Mouse (Mus musculus) gastrocnemius, postnatal 36 days (tissue): Measurements from ENCODE around the gene Rinl. TPM values are rescaled to one million over a fixed set of nuclear protein-coding genes. Genes with fewer than 3 reads are reported as not detected.

Experiments used
- DNase-seq, 2 experiments: peaks; one replicate each; pipeline ENCODE4 v3.0.0; 2022
- intact Hi-C: fragments of 180-260 bp; cut with DNase I; formaldehyde crosslinking; loops from one replicate; pipeline ENCODE4 v1.15.1; 2025
- total RNA-seq, 2 experiments: library from RNA; stranded (reverse); gene quantifications; 2 replicates each; pipeline ENCODE4 v1.2.3; 2021

The Rinl gene
- total RNA-seq, 2 experiments from 2014 or later: 1.1 TPM

GRCm38 (mm10) chr7:28780067-28780658 lies 8.6 kb upstream of the Rinl start:
- intact Hi-C loops: no loop called here
- peak; percentile 81 to 88 for DNase-seq

- DNase-seq: no peak
- intact Hi-C loops: no loop called here
Observed at GRCm38 (mm10) chr7:28780857-28781256, 7.9 kb upstream of the Rinl start.

GRCm38 (mm10) chr7:28781261-28781663 lies 7.5 kb upstream of the Rinl start:
- DNase-seq: no peak
- intact Hi-C loops: no loop called here

GRCm38 (mm10) chr7:28785161-28785560 lies 3.6 kb upstream of the Rinl start:
- intact Hi-C loops: no loop called here
- no peak for DNase-seq

- DNase-seq: no peak
- intact Hi-C loops: no loop called here
Observed at GRCm38 (mm10) chr7:28787884-28788283, 885 bp upstream of the Rinl start.

- intact Hi-C loops: no loop called here
- DNase-seq: no peak
Observed at GRCm38 (mm10) chr7:28789235-28789634, 466 bp downstream of the Rinl start.

GRCm38 (mm10) chr7:28790066-28790806 lies 1.5 kb downstream of the Rinl start:
- intact Hi-C loops: no loop called here

GRCm38 (mm10) chr7:28791706-28792105 lies 2.9 kb downstream of the Rinl start:
- no peak for DNase-seq
- intact Hi-C loops: no loop called here

More at GRCm38 (mm10) chr7:28790066-28790806, 1.5 kb downstream of the Rinl start:
- no peak for DNase-seq

- intact Hi-C loops: no loop called here
Observed at GRCm38 (mm10) chr7:28792391-28793185, 3.8 kb downstream of the Rinl start.

GRCm38 (mm10) chr7:28793834-28794233 lies 5.1 kb downstream of the Rinl start:
- DNase-seq: no peak
- intact Hi-C loops: no loop called here

More at GRCm38 (mm10) chr7:28792391-28793185, 3.8 kb downstream of the Rinl start:
- no peak for DNase-seq

- intact Hi-C loops: no loop called here
Observed at GRCm38 (mm10) chr7:28794496-28794895, 5.7 kb downstream of the Rinl start.

GRCm38 (mm10) chr7:28795832-28796231 lies 7.1 kb downstream of the Rinl start:
- no peak for DNase-seq
- intact Hi-C loops: loop anchor here (2.0 to 5.0 kb wide), 2 partner anchors 71 to 176 kb away; no protein-coding TSS in a partner anchor

More at GRCm38 (mm10) chr7:28794496-28794895, 5.7 kb downstream of the Rinl start:
- DNase-seq: no peak

- peak; percentile 79 to 81 for DNase-seq
- intact Hi-C loops: loop anchor here (2.0 to 5.0 kb wide), 2 partner anchors 70 to 176 kb away; no protein-coding TSS in a partner anchor
Observed at GRCm38 (mm10) chr7:28796562-28796975, 7.8 kb downstream of the Rinl start.

- DNase-seq: no peak
- intact Hi-C loops: loop anchor here (5.0 kb wide), 1 partner anchor 172 kb away; no protein-coding TSS in a partner anchor
Observed at GRCm38 (mm10) chr7:28799994-28800393, 11.2 kb downstream of the Rinl start.

GRCm38 (mm10) chr7:28801451-28801850 lies 12.7 kb downstream of the Rinl start:
- DNase-seq: no peak
- intact Hi-C loops: no loop called here

- DNase-seq: peak in 1 of 2 experiments; percentile 23
- intact Hi-C loops: no loop called here
Observed at GRCm38 (mm10) chr7:28801901-28802670, 13.3 kb downstream of the Rinl start.

- DNase-seq: no peak
- intact Hi-C loops: loop anchor here (1.0 kb wide), 1 partner anchor 33 kb away; no protein-coding TSS in a partner anchor
Observed at GRCm38 (mm10) chr7:28802846-28803588, 14.2 kb downstream of the Rinl start.

GRCm38 (mm10) chr7:28803756-28804155 lies 15.0 kb downstream of the Rinl start:
- DNase-seq: no peak
- intact Hi-C loops: loop anchor here (1.0 kb wide), 1 partner anchor 33 kb away; no protein-coding TSS in a partner anchor

- DNase-seq: no peak
- intact Hi-C loops: no loop called here
Observed at GRCm38 (mm10) chr7:28806869-28807268, 18.1 kb downstream of the Rinl start.
